Mouse (Mus musculus): ENCODE measurements at regions not wholly inside any gene's neighbourhood (a gene's known extent, or its start where the extent isn't known, plus 50 kb on each side); places are given as distances from the start of the nearest gene placed in this dataset.

GRCm38 (mm10) chr10:98611707-98612360 is 302.4 kb upstream of the Atp2b1 start:
- H3K27ac ChIP-seq = no peak overlapping the region
- H3K4me2 ChIP-seq (replicated peaks) = no peak overlapping the region
- H3K9ac ChIP-seq = no peak overlapping the region
- no peak for ATAC-seq (ENCODE audit: low FRiP score, low read depth)
- H3K4me1 ChIP-seq = no peaks in the 10 kb centered on the region
- no peaks in the 10 kb centered on the region for H3K9me3 ChIP-seq
- 88% methylated on average over 4 of the region's 4 CpGs for WGBS
- H3K4me3 ChIP-seq = no peak overlapping the region
- H3K36me3 ChIP-seq = no peaks in the 10 kb centered on the region
- H3K27me3 ChIP-seq = no peaks in the 10 kb centered on the region

GRCm38 (mm10) chr10:98618736-98619525 is 295.3 kb upstream of the Atp2b1 start:
- Histone ChIP-seq H3K4me1 (no peaks in the 10 kb centered on the region), H3K36me3 (no peaks in the 10 kb centered on the region), H3K9ac (no peak overlapping the region), H3K4me3 (no peak overlapping the region), H3K27me3 (no peaks in the 10 kb centered on the region), H3K9me3 (no peaks in the 10 kb centered on the region), H3K4me2 (replicated peaks) (no peak overlapping the region), H3K27ac (no peak overlapping the region)
- 91% methylated on average over 21 of the region's 21 CpGs for WGBS
- ATAC-seq (ENCODE audit: low FRiP score, low read depth) = no peak

GRCm38 (mm10) chr10:98624103-98624502 is 290.1 kb upstream of the Atp2b1 start:
- Histone ChIP-seq H3K4me1 (no peaks in the 10 kb centered on the region), H3K9ac (no peak overlapping the region), H3K4me3 (no peak overlapping the region), H3K27me3 (no peaks in the 10 kb centered on the region), H3K27ac (no peak overlapping the region), H3K9me3 (no peaks in the 10 kb centered on the region), H3K36me3 (no peaks in the 10 kb centered on the region), H3K4me2 (replicated peaks) (no peak overlapping the region)
- 70% methylated on average over 1 of the region's 1 CpGs for WGBS
- ATAC-seq (ENCODE audit: low FRiP score, low read depth) = no peak

- Histone ChIP-seq H3K4me1 (no peaks in the 10 kb centered on the region), H3K9me3 (no peaks in the 10 kb centered on the region), H3K9ac (no peak overlapping the region), H3K4me3 (no peak overlapping the region), H3K27ac (no peak overlapping the region), H3K36me3 (no peaks in the 10 kb centered on the region), H3K27me3 (no peaks in the 10 kb centered on the region), H3K4me2 (replicated peaks) (peak overlapping the region; percentile 41)
- ATAC-seq (ENCODE audit: low FRiP score, low read depth) = no peak
- 34% methylated on average over 12 of the region's 12 CpGs for WGBS
These were observed 289.4 kb upstream of the Atp2b1 start for GRCm38 (mm10) chr10:98624681-98625321.

- H3K27me3 ChIP-seq = no peaks in the 10 kb centered on the region
- H3K27ac ChIP-seq = no peak overlapping the region
- no peak overlapping the region for H3K4me3 ChIP-seq
- no peak overlapping the region for H3K9ac ChIP-seq
- no peak for ATAC-seq (ENCODE audit: low FRiP score, low read depth)
- no peak overlapping the region for H3K4me2 ChIP-seq (replicated peaks)
- H3K4me1 ChIP-seq = no peaks in the 10 kb centered on the region
- H3K9me3 ChIP-seq = no peaks in the 10 kb centered on the region
- 88% methylated on average over 1 of the region's 1 CpGs for WGBS
- H3K36me3 ChIP-seq = no peaks in the 10 kb centered on the region
These were observed 286.0 kb upstream of the Atp2b1 start for GRCm38 (mm10) chr10:98628191-98628590.

GRCm38 (mm10) chr10:98629248-98629647 is 285.0 kb upstream of the Atp2b1 start:
- Histone ChIP-seq H3K27me3 (no peaks in the 10 kb centered on the region), H3K4me1 (no peaks in the 10 kb centered on the region), H3K9ac (no peak overlapping the region), H3K4me2 (replicated peaks) (no peak overlapping the region), H3K4me3 (no peak overlapping the region), H3K27ac (no peak overlapping the region), H3K36me3 (no peaks in the 10 kb centered on the region), H3K9me3 (no peaks in the 10 kb centered on the region)
- 30% methylated on average over 3 of the region's 3 CpGs for WGBS
- no peak for ATAC-seq (ENCODE audit: low FRiP score, low read depth)

- H3K4me1 ChIP-seq = no peaks in the 10 kb centered on the region
- H3K27ac ChIP-seq = no peak overlapping the region
- ATAC-seq (ENCODE audit: low FRiP score, low read depth) = no peak
- H3K4me3 ChIP-seq = no peak overlapping the region
- WGBS = 80% methylated on average over 14 of the region's 14 CpGs
- no peaks in the 10 kb centered on the region for H3K9me3 ChIP-seq
- no peak overlapping the region for H3K9ac ChIP-seq
- no peaks in the 10 kb centered on the region for H3K36me3 ChIP-seq
- H3K4me2 ChIP-seq (replicated peaks) = no peak overlapping the region
- no peaks in the 10 kb centered on the region for H3K27me3 ChIP-seq
These were observed 276.2 kb upstream of the Atp2b1 start for GRCm38 (mm10) chr10:98637759-98638611.

GRCm38 (mm10) chr10:98645681-98646122 is 268.5 kb upstream of the Atp2b1 start:
- Histone ChIP-seq H3K27ac (no peak overlapping the region), H3K36me3 (no peaks in the 10 kb centered on the region), H3K9me3 (no peaks in the 10 kb centered on the region), H3K27me3 (no peaks in the 10 kb centered on the region), H3K4me3 (no peak overlapping the region), H3K9ac (no peak overlapping the region), H3K4me1 (no peaks in the 10 kb centered on the region), H3K4me2 (replicated peaks) (no peak overlapping the region)
- no peak for ATAC-seq (ENCODE audit: low FRiP score, low read depth)
- 68% methylated on average over 10 of the region's 10 CpGs for WGBS

- no peak overlapping the region for H3K27ac ChIP-seq
- no peaks in the 10 kb centered on the region for H3K9me3 ChIP-seq
- H3K27me3 ChIP-seq = no peaks in the 10 kb centered on the region
- no peaks in the 10 kb centered on the region for H3K4me1 ChIP-seq
- H3K4me2 ChIP-seq (replicated peaks) = no peak overlapping the region
- no peaks in the 10 kb centered on the region for H3K36me3 ChIP-seq
- no peak for ATAC-seq (ENCODE audit: low FRiP score, low read depth)
- WGBS = 84% methylated on average over 8 of the region's 8 CpGs
- no peak overlapping the region for H3K9ac ChIP-seq
- no peak overlapping the region for H3K4me3 ChIP-seq
These were observed 267.8 kb upstream of the Atp2b1 start for GRCm38 (mm10) chr10:98646311-98646999.

GRCm38 (mm10) chr10:98648710-98649245 is 265.4 kb upstream of the Atp2b1 start:
- Histone ChIP-seq H3K4me1 (no peaks in the 10 kb centered on the region), H3K27ac (no peak overlapping the region), H3K27me3 (no peaks in the 10 kb centered on the region), H3K4me3 (no peak overlapping the region), H3K9ac (no peak overlapping the region), H3K4me2 (replicated peaks) (no peak overlapping the region), H3K36me3 (no peaks in the 10 kb centered on the region), H3K9me3 (no peaks in the 10 kb centered on the region)
- ATAC-seq (ENCODE audit: low FRiP score, low read depth) = no peak
- 91% methylated on average over 7 of the region's 7 CpGs for WGBS

GRCm38 (mm10) chr10:98650533-98650932 is 263.7 kb upstream of the Atp2b1 start:
- ATAC-seq (ENCODE audit: low FRiP score, low read depth) = no peak
- no peaks in the 10 kb centered on the region for H3K27me3 ChIP-seq
- no peaks in the 10 kb centered on the region for H3K9me3 ChIP-seq
- 84% methylated on average over 4 of the region's 4 CpGs for WGBS
- H3K36me3 ChIP-seq = no peaks in the 10 kb centered on the region
- no peak overlapping the region for H3K27ac ChIP-seq
- no peak overlapping the region for H3K9ac ChIP-seq
- no peak overlapping the region for H3K4me3 ChIP-seq
- no peaks in the 10 kb centered on the region for H3K4me1 ChIP-seq
- H3K4me2 ChIP-seq (replicated peaks) = no peak overlapping the region

Measured in limb, embryonic 13.5 days (tissue).